Mouse (Mus musculus): ENCODE results near the gene Slc25a5.

- TF ChIP-seq CTCF (IDR thresholded peaks at IDR 0.05; ENCODE audit: low read depth) = no peak
- no peak for TF ChIP-seq EP300 (IDR thresholded peaks at IDR 0.05; ENCODE audit: low read depth)
These were observed 37.5 kb upstream of the Slc25a5 start for GRCm38 (mm10) chrX:36757796-36758472.
